Mouse (Mus musculus) limb, embryonic 14.5 days (tissue): ENCODE data around the gene Tmem116. TPM values are rescaled to one million over a fixed set of nuclear protein-coding genes. Genes with fewer than 3 reads are reported as not detected.

Experiments used
- ATAC-seq: fragments of 200-750 bp; cut with Nextera tagmentation; 2 replicates; pipeline ENCODE4 v1.8.0; 2017; ENCODE audit warnings: low read depth, moderate number of reproducible peaks, moderate TSS enrichment; ENCODE audit not compliant: low FRiP score
- DNase-seq: peaks from one replicate; pipeline ENCODE4 v3.0.0-alpha.2; 2015; ENCODE audit warnings: low spot score
- H3K27ac ChIP-seq: fragments of 300-500 bp; sonication (generic); replicated peaks from 2 replicates; pipeline ENCODE4 v1.5.1; 2014; ENCODE audit warnings: low read depth, mild to moderate bottlenecking, low read length, moderate library complexity, mixed read lengths
- H3K27me3 ChIP-seq: fragments of 300-500 bp; sonication (generic); 2 replicates; pipeline ENCODE4 v1.6.1; 2014; ENCODE audit warnings: low read length, mixed read lengths; ENCODE audit not compliant: control insufficient read depth, insufficient read depth
- H3K36me3 ChIP-seq: fragments of 300-500 bp; sonication (generic); 2 replicates; pipeline ENCODE4 v1.6.1; 2014; ENCODE audit warnings: mild to moderate bottlenecking, low read length, moderate library complexity, mixed read lengths; ENCODE audit not compliant: control insufficient read depth, insufficient read depth
- H3K4me1 ChIP-seq: fragments of 300-500 bp; sonication (generic); 2 replicates; pipeline ENCODE4 v1.6.1; 2014; ENCODE audit warnings: antibody characterized with exemption, low read length, mixed read lengths; ENCODE audit not compliant: control insufficient read depth, insufficient read depth
- H3K4me2 ChIP-seq: fragments of 300-500 bp; sonication (generic); replicated peaks from 2 replicates; pipeline ENCODE4 v1.6.1; 2014; ENCODE audit warnings: low read depth, mild to moderate bottlenecking, low read length, moderate library complexity; ENCODE audit not compliant: severe bottlenecking
- H3K4me3 ChIP-seq: fragments of 300-500 bp; sonication (generic); replicated peaks from 2 replicates; pipeline ENCODE4 v1.5.1; 2014; ENCODE audit warnings: low read length
- H3K9ac ChIP-seq: fragments of 300-500 bp; sonication (generic); 2 replicates; pipeline ENCODE4 v1.6.1; 2014; ENCODE audit warnings: mild to moderate bottlenecking, low read depth, low read length, moderate library complexity; ENCODE audit not compliant: severe bottlenecking
- H3K9me3 ChIP-seq: fragments of 300-500 bp; sonication (generic); 2 replicates; pipeline ENCODE4 v1.6.1; 2016; ENCODE audit warnings: low read length; ENCODE audit not compliant: control insufficient read depth
- POLR2A ChIP-seq: fragments of 200-500 bp; IDR thresholded peaks from 2 replicates; pipeline ENCODE4 v1.8.0; 2012; ENCODE audit warnings: inconsistent platforms, mild to moderate bottlenecking, moderate library complexity, borderline replicate concordance; ENCODE audit not compliant: insufficient read depth, insufficient read length; ENCODE audit errors: extremely low read depth
- WGBS: fragments of 180-500 bp; shearing (Covaris S2); extraction: QIAGEN DNeasy Blood & Tissue Kit; methylation state at CpG from one replicate; pipeline ENCODE4 v1.1.7; 2014; 5-methylcytosine and 5-hydroxymethylcytosine counted together
- polyA plus RNA-seq, 2 experiments: library from polyadenylated mRNA; depleted of rRNA in 1 of 2; stranded (reverse) in 1 of 2; unstranded in 1 of 2; fragments of >200 nt; fragmentation: Nextera tagmentation in 1 of 2; extraction: Ambion mirVana in 1 of 2; gene quantifications; 2 replicates each; pipeline versions ENCODE4 v1.2.1 to v1.2.3; 2012 to 2014

The Tmem116 gene
- polyA plus RNA-seq, 2 experiments: 2.9 to 3.4 TPM

DNA sequence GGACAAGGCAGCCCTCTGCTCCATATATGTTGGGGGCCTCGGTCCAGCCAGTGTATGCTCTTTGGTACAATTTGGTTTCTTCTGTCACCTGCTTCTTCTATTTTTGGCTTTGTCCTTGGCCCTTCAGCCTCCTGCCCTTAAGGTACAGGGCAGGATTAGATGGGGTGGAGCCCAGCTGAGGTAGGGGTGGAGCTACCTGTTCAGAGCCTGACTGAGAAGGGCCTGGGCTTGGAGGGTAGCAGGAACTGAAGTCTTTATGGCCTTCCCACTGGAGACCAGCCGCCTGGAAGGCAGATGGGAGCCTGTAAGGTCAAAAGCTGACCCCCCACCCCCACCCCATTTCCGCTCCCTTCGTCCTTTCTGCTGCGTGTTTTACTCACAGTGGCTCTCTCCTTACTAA is 11.3 kb downstream of the Tmem116 start:
- WGBS: 46% methylated on average over 5 of the region's 5 CpGs

DNA sequence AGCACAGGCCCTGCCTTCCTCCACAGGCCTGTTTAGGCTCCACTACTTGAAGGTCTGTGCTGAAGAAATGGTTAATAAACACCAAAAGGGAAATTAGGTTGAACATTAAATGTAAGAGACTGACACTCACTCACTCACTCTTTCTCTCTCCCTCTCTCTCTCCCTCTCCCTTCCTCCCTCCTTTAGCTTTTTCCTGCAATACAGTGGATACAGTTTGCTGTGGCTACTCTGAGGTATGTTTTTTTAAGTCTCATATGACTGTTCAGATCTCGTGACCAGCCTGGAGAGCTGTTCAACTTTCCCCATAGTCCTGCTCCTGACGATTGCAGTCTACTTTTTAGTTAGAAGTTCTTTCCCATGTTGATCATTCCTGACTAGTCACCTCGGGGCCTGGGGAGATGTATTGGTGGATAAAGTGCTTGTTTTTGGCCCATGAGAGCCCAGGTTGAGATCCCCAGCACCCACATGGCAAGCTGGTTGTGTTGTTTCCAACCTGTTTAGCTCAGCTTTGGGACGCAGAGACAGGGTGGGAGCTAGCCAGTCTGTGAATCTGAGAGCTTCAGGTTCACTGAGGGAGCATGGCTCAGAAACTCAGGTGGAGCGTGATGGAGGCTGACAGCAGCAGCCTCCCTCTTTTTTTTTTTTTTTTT is 12.0 kb downstream of the Tmem116 start:
- no peak for TF ChIP-seq POLR2A
- no peak overlapping the region for H3K4me3 ChIP-seq
- no peak for ATAC-seq
- no peaks in the 10 kb centered on the region for H3K4me1 ChIP-seq
- no peak overlapping the region for H3K4me2 ChIP-seq
- H3K9me3 ChIP-seq: no peaks in the 10 kb centered on the region
- WGBS: 59% methylated on average over 5 of the region's 5 CpGs
- no peaks in the 10 kb centered on the region for H3K36me3 ChIP-seq
- no peaks in the 10 kb centered on the region for H3K27me3 ChIP-seq
- no peak overlapping the region for H3K27ac ChIP-seq
- no peak for DNase-seq
- H3K9ac ChIP-seq: peak overlapping the region; percentile 12; the same call in 1 of the 2 replicates

More for the DNA sequence above, 11.3 kb downstream of the Tmem116 start:
- Histone ChIP-seq H3K9me3 (no peaks in the 10 kb centered on the region), H3K27me3 (no peaks in the 10 kb centered on the region), H3K4me2 (no peak overlapping the region), H3K9ac (peak overlapping the region; percentile 12; the same call in 1 of the 2 replicates), H3K4me1 (no peaks in the 10 kb centered on the region), H3K4me3 (no peak overlapping the region), H3K36me3 (no peaks in the 10 kb centered on the region), H3K27ac (no peak overlapping the region)
- TF ChIP-seq POLR2A: no peak
- no peak for DNase-seq
- ATAC-seq: no peak

GRCm38 (mm10) chr5:121469566-121469965 is 17.9 kb downstream of the Tmem116 start:
- no peak for TF ChIP-seq POLR2A
- Histone ChIP-seq H3K4me3 (no peak overlapping the region), H3K27ac (no peak overlapping the region), H3K27me3 (no peaks in the 10 kb centered on the region), H3K4me2 (no peak overlapping the region), H3K9me3 (no peaks in the 10 kb centered on the region), H3K9ac (no peak overlapping the region), H3K36me3 (no peaks in the 10 kb centered on the region), H3K4me1 (no peaks in the 10 kb centered on the region)
- ATAC-seq (no peak), DNase-seq (no peak)
- WGBS: 23% methylated on average over 3 of the region's 3 CpGs

DNA sequence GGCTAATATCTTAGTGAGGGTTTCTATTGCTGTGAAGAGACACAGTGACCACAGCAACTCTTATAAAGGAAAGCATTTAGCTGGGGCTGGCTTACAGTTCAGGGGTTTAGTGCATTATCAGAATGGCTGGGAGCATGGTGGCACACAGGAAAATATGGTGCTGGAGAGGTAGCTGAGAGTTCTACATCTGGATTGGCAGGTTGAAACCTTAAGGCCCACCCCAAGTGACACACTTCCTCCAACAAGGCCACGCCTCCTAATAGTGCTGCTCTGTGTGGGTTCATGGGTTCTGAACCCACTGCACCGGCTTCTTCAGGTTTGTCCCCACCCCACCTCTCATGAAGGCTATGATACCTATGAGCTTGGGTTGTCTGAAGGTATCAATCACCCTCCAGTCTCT is 20.7 kb downstream of the Tmem116 start:
- no peak overlapping the region for H3K4me3 ChIP-seq
- H3K4me1 ChIP-seq: no peaks in the 10 kb centered on the region
- WGBS: 90% methylated on average over 2 of the region's 2 CpGs
- H3K9me3 ChIP-seq: no peaks in the 10 kb centered on the region
- no peak overlapping the region for H3K27ac ChIP-seq
- no peaks in the 10 kb centered on the region for H3K27me3 ChIP-seq
- DNase-seq (no peak), ATAC-seq (no peak)
- no peak overlapping the region for H3K4me2 ChIP-seq
- H3K36me3 ChIP-seq: no peaks in the 10 kb centered on the region
- TF ChIP-seq POLR2A: no peak
- no peak overlapping the region for H3K9ac ChIP-seq

DNA sequence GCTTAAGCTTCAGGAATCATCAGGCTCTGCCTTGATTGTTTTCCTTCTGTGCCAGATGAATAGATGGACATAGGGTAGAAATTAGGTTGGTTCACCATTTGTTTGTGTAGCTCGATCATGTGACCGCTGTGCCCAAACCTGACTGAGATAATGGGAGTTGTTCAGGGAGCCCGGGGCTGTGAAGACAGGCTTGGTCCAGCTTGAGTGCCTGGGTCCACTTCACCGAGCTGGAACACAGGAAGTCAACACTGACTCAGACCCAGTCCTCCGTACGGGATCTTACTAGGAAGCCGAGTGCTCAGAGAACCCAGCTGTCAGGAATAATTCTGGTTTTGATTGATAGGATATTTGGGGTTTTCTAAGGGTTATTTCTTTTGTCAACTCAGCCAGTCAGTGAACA is 22.9 kb downstream of the Tmem116 start:
- Histone ChIP-seq H3K27me3 (no peaks in the 10 kb centered on the region), H3K9me3 (no peaks in the 10 kb centered on the region), H3K4me1 (no peaks in the 10 kb centered on the region), H3K4me2 (no peak overlapping the region), H3K9ac (no peak overlapping the region), H3K36me3 (no peaks in the 10 kb centered on the region), H3K4me3 (no peak overlapping the region), H3K27ac (no peak overlapping the region)
- DNase-seq (no peak), ATAC-seq (no peak)
- no peak for TF ChIP-seq POLR2A
- WGBS: 80% methylated on average over 7 of the region's 7 CpGs

DNA sequence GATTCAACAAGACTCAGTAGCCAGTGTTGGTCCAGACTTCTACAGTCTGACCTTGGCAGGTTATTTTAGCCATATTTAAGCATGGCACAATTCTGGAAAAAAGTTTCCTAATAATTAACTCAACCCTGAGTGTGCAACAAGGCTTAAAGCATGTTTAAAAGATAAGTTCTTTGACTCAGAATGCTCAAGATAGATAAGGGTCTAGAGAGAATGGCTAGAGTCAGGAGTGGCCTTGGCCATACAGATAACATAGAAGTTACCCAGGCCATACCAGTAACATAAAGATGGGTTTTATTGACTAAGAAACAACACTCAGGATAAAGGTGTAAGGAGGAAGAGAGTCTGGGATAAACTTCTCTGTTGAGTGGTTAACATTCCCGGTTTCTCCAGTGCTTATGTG is 24.3 kb downstream of the Tmem116 start:
- Histone ChIP-seq H3K27ac (no peak overlapping the region), H3K27me3 (no peaks in the 10 kb centered on the region), H3K4me2 (no peak overlapping the region), H3K9me3 (no peaks in the 10 kb centered on the region), H3K36me3 (no peaks in the 10 kb centered on the region), H3K9ac (no peak overlapping the region), H3K4me1 (no peaks in the 10 kb centered on the region), H3K4me3 (no peak overlapping the region)
- WGBS: 86% methylated on average over 1 of the region's 1 CpGs
- ATAC-seq: no peak
- TF ChIP-seq POLR2A: no peak
- DNase-seq: no peak
